Mouse (Mus musculus) stomach, postnatal 0 days (tissue): ENCODE measurements around the gene Wdr27.

Experiments used
- CTCF ChIP-seq: IDR thresholded peaks from 2 replicates; pipeline ENCODE4 v1.5.1; 2016; ENCODE audit warnings: antibody characterized with exemption, low read depth, mild to moderate bottlenecking, moderate library complexity
- EP300 ChIP-seq: optimal IDR thresholded peaks from 2 replicates; pipeline ENCODE3; 2016; ENCODE audit warnings: antibody characterized with exemption

DNA sequence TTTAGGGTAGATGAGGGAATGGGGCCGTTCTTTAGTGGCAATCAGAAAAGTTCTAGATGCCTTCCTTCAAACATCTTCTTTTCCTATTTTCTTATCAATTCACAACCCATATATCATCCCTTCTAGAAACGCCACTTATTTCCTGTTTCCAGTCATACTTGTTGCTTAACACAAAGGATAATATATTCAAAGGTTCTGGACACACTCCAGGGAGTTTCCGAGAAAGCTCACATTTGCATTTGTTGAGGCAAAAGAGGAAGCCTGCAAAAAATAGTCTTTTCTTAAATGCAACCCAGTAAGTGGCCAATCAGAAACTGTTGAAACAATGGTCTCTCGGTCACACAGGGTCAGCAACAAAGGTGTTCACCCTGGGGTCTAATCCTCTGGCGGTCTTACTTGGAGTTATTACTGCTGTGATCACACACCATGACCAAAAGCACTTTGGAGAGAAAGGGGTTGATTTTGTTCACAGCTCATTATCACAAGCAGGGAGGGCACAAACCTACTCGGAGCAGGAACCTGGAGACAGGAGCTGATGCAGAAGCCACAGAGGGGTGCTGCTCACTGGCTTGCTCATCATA is 116.2 kb downstream of the Wdr27 start:
- TF ChIP-seq CTCF (no peak), EP300 (no peak)
